Mouse (Mus musculus) macrophage (primary cell): ENCODE data around the gene Hoxb7. TPM values are rescaled to one million over a fixed set of nuclear protein-coding genes. Genes with fewer than 3 reads are reported as not detected.

Experiments used
- H3K27ac ChIP-seq: fragments of 350-480 bp; formaldehyde crosslinking; 2 replicates; pipeline ENCODE4 v1.9.0; 2021
- H3K36me3 ChIP-seq: fragments of 350-480 bp; formaldehyde crosslinking; 2 replicates; pipeline ENCODE4 v1.9.0; 2021; ENCODE audit errors: inconsistent target
- H3K4me3 ChIP-seq: fragments of 350-480 bp; formaldehyde crosslinking; 2 replicates; pipeline ENCODE4 v1.9.0; 2021; ENCODE audit errors: inconsistent target
- H3K79me2 ChIP-seq: fragments of 350-480 bp; formaldehyde crosslinking; 2 replicates; pipeline ENCODE4 v1.9.0; 2021; ENCODE audit errors: inconsistent target
- WGBS: methylation state at CpG from one replicate; pipeline ENCODE4 v1.1.7; 2026; ENCODE audit warnings: inconsistent platforms; ENCODE audit not compliant: missing documents; 5-methylcytosine and 5-hydroxymethylcytosine counted together
- polyA plus RNA-seq: library from polyadenylated mRNA; stranded (reverse); fragments of 250-400 nt; gene quantifications from 3 replicates; pipeline ENCODE4 v1.2.4, GENCODE M21; 2018; ENCODE audit warnings: inconsistent platforms

Gene Hoxb7
- polyA plus RNA-seq, 1 experiment from 2014 or later, result not detected

DNA sequence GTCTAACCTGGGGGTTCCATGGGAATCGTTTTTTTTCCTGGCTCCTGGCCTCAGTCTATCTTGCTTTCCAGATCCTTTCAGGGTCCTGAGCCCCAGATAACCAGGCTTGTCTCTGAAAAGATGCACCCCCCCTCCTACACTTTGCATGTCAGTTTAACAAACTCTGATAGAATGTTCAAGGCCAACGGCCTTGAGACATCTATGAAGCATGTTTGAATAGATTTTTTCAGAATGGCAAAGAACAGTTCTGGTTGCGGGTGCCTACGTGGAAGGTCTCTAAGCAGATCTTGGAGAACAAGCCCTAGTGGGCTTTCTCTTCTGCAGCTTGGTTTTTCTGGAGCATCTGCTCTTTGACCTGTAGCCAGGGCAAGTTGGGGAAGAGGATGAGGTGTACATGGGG lies 22.3 kb downstream of the Hoxb7 start:
- H3K27ac ChIP-seq, result no peak overlapping the region
- 73% methylated on average over 4 of the region's 4 CpGs for WGBS
- no peaks in the 10 kb centered on the region for H3K79me2 ChIP-seq
- H3K36me3 ChIP-seq, result no peaks in the 10 kb centered on the region
- H3K4me3 ChIP-seq, result no peak overlapping the region

DNA sequence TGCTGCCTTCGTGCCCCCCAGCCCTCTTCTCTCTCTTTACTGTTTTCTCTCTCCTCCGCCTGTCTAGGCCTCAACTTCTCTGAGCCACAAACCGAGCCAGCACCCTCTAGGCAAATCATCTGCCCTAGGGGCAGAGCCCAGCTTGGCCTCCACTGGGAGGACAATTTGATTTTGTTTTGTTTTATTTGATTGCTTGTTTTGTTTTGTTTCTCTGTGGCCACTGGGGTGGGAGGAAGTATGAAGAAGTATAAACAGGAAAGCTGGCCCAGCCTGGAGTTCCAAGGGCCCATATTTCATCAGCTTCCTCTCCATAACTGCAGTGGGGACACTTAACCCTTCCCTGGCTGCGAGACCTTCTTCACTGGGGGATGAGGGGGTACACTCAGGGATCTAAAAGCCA lies 22.9 kb downstream of the Hoxb7 start:
- no peak overlapping the region for H3K4me3 ChIP-seq
- WGBS, result 41% methylated on average over 4 of the region's 4 CpGs
- no peaks in the 10 kb centered on the region for H3K79me2 ChIP-seq
- H3K27ac ChIP-seq, result no peak overlapping the region
- H3K36me3 ChIP-seq, result no peaks in the 10 kb centered on the region

DNA sequence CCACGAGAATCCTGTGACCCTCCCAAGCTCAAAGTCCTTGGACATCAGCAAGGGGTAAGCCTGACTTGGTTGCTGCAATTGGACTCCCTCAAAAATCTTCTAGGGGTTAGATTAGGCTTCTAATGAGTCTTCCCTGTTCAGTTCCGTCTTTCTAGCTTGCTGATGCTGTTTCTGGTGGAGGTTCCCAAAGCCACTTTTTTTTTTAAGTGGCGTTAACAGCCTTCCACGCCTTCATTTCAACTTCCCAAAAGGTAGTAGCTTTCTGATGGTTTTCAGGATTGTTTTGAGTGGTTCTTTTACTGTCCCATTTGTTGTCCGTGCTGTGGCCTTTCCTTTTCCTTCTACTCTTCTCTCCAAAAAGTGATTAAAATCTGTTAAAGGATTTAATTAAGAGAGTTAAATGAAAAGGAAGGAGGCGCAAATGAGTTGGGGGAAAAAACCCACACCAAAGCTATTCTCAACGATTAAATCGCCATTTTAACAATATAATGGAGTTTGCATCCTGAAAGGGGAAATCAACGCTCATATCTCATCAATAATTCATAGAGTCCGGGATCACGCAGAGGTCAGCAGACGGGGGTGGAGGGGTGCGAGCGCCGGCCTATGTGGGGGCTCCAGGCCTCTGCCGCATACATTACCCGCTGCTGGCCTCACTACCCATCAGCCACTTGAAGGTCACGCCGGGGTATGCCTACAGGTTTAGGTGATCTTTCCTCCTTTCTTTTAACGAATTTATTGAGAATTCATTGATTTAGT lies 23.9 kb downstream of the Hoxb7 start:
- WGBS, result 40% methylated on average over 20 of the region's 20 CpGs
- H3K36me3 ChIP-seq, result no peaks in the 10 kb centered on the region
- no peak overlapping the region for H3K27ac ChIP-seq
- H3K79me2 ChIP-seq, result no peaks in the 10 kb centered on the region; the same call in 1 of the 2 replicates
- no peak overlapping the region for H3K4me3 ChIP-seq

- Histone ChIP-seq H3K79me2 (peaks cover 1% of the 10 kb centered on the region; the same call in 1 of the 2 replicates), H3K36me3 (no peaks in the 10 kb centered on the region), H3K4me3 (peak overlapping the region; percentile 27), H3K27ac (no peak overlapping the region)
- WGBS, result 14% methylated on average over 6 of the region's 6 CpGs
Measured at GRCm38 (mm10) chr11:96311097-96311496, 24.7 kb downstream of the Hoxb7 start.

GRCm38 (mm10) chr11:96311520-96312417 lies 25.3 kb downstream of the Hoxb7 start:
- WGBS, result 11% methylated on average over 30 of the region's 31 CpGs
- Histone ChIP-seq H3K4me3 (peak overlapping the region; percentile 27), H3K79me2 (peaks cover 8% of the 10 kb centered on the region; the same call in 1 of the 2 replicates), H3K36me3 (no peaks in the 10 kb centered on the region), H3K27ac (no peak overlapping the region)

- 93% methylated on average over 2 of the region's 2 CpGs for WGBS
- Histone ChIP-seq H3K36me3 (no peaks in the 10 kb centered on the region), H3K4me3 (no peak overlapping the region), H3K79me2 (peaks cover 13% of the 10 kb centered on the region; the same call in 1 of the 2 replicates), H3K27ac (no peak overlapping the region)
Measured at GRCm38 (mm10) chr11:96313134-96313533, 26.7 kb downstream of the Hoxb7 start.

DNA sequence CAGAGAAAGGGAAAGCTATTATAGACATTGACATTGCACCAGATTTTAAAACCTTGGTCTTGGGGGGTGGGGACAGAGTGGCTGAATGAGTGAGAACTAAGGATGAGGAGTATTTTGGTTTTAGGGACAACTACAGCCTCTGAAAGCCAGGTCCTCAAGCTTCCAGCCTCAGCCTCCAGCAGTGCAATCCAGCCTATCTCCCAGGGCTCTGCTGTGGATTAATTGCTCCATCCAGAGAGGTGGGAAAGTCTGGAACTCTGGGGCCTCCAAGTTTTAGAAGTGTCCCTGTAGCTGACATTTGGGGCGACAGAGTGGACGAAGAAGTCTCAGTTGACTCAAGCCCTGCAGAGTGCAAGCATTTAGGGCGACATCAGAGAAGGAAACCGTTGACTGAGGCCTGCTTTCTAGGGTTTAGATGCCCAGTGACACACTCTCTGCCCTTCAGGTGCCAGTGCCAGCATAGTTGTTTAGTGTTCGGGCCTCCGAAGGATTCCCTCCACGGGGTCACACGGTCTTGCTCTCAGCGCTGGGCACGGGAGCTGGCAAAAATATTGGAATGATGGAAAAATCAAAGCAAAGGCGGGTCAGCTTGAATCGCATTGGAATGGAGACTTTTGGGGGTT lies 27.5 kb downstream of the Hoxb7 start:
- H3K4me3 ChIP-seq, result no peak overlapping the region
- WGBS, result 57% methylated on average over 12 of the region's 12 CpGs
- no peaks in the 10 kb centered on the region for H3K36me3 ChIP-seq
- H3K79me2 ChIP-seq, result peaks cover 14% of the 10 kb centered on the region; the same call in 1 of the 2 replicates
- H3K27ac ChIP-seq, result no peak overlapping the region

DNA sequence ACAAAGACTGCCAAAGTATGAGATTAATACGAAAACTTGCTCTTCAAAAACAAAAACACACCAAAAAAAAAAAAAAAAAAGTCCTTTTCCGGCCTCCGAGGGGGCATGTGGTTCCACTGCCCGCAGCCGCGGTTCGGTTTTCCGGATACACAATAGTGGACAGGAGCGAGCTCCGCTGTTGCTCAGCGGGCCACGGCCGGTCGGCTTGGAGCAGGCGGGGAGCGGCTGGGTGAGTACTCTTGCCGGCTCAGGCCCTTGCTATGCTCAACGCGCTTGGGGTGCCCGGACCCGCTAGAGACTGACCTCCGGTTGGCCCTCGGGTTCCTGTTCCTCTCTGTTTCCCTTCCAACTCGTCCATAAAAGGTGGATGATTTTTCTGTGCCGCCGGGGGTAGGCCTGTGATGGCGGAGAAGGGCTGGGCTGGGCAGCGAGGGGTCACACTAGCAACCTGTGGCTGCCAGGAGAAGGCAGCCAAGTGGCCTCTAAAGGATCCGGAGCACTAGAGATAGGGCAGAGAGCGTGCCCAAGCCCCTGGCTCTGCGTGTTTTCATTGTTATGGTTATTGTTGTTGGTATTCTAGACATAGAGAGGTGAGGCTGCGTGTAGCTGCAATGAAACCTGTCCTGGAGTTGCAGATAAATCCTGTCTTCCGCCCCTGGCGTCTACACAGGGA lies 28.4 kb downstream of the Hoxb7 start:
- 9% methylated on average over 33 of the region's 34 CpGs for WGBS
- no peak overlapping the region for H3K27ac ChIP-seq
- peak overlapping the region; percentile 34 for H3K4me3 ChIP-seq
- H3K36me3 ChIP-seq, result no peaks in the 10 kb centered on the region
- peaks cover 14% of the 10 kb centered on the region; the same call in 1 of the 2 replicates for H3K79me2 ChIP-seq

GRCm38 (mm10) chr11:96315344-96315681 lies 28.9 kb downstream of the Hoxb7 start:
- Histone ChIP-seq H3K4me3 (peak overlapping the region; percentile 34), H3K36me3 (no peaks in the 10 kb centered on the region), H3K27ac (no peak overlapping the region), H3K79me2 (peaks cover 14% of the 10 kb centered on the region; the same call in 1 of the 2 replicates)
- WGBS, result 46% methylated on average over 5 of the region's 5 CpGs

DNA sequence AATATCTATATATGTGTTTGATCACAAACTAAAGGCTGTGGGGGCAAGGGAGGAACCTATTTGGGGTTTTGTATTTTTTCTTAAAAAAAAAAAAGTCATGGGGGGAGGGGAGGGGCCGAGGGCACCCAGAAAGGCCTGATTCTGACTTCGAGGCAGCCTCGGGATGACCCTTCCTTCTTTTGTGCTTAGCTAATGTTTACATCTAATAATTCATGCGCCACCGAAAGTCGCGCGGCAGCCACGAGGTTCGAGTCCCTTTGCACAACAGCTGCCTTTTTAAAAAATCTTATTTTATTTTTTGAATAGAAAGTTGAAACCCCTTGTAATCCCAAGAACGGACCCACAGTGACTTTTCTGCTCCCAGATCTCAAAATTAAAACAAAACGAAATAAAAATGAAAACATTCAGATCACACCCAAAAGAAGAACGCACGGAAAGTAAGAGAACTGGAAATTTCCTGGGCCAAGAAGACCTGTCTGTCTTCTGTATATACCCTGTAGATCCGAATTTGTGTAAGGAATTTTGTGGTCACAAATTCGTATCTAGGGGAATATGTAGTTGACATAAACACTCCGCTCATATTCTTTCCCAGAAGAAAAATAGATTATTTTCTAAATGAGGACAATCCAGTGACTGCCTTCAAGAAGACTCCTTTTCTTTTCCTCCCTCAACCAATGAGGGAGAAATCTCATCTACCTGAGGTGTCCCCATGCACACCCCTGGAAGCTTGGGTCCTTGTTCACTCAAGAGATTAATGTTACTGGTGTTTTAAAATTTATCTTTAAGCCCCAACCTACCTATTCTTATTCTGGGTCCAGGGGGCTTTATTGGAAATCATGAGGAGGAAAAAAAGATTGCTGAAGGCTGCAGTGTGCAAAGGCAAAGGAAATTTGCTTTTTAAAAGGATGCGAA lies 30.5 kb downstream of the Hoxb7 start:
- Histone ChIP-seq H3K4me3 (no peak overlapping the region), H3K79me2 (peaks cover 14% of the 10 kb centered on the region; the same call in 1 of the 2 replicates)
- WGBS, result 82% methylated on average over 18 of the region's 18 CpGs

DNA sequence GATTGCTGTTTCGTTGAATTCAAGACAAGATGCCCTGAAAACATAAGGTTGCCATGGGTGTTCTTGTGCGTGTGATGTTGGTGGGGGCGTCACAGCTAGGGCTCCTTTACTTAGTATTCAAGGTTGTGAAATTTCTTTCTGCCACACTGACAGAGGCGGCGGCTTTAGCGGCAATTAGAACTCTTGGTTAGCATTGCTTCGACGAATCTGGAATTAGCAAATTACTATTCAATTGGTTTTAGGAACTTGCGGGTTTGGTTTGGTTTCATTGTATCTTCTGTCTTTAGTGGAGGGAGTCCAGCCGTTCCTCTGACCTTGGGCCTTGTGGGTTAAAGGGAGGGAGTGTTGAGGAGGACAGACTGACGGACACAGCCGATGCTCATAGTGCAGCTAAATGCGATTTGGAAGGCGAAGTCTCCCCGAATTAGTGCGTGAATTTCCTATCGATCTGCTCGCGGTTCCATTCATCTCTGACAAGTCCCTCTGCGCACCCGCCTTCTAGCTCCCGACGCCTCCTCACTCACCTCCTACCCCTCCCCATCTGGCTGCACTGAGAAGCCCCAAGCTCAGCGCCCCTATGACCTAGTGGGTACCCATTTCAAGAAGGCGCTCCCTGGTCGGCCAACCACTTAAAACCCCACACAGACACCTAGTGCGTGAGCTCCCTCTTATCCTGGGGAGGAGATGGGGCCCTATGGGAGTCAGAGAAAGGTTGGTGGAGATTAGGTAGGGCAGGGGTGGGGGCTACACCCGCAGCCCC lies 31.4 kb downstream of the Hoxb7 start, which contains the start of gene Hoxb4:
Gene Hoxb4, plus strand, starts transcription at position 660 of the 760 bp plus-strand sequence.
- WGBS, result 31% methylated on average over 28 of the region's 28 CpGs
- peak within 1 kb of the TSS; percentile 81 for H3K4me3 ChIP-seq
- H3K27ac ChIP-seq, result peak within 1 kb of the TSS; percentile 69
- H3K36me3 ChIP-seq, result no peaks in the 10 kb centered on the region
- peaks cover 14% of the 10 kb centered on the region; the same call in 1 of the 2 replicates for H3K79me2 ChIP-seq

More for the DNA sequence above, 30.5 kb downstream of the Hoxb7 start:
- Histone ChIP-seq H3K36me3 (no peaks in the 10 kb centered on the region), H3K27ac (no peak overlapping the region)

GRCm38 (mm10) chr11:96318368-96319070 lies 32.1 kb downstream of the Hoxb7 start:
- under 1% methylated on average over 30 of the region's 45 CpGs for WGBS
- H3K27ac ChIP-seq, result peak overlapping the region; percentile 69
- H3K4me3 ChIP-seq, result peak overlapping the region; percentile 81
- peaks cover 14% of the 10 kb centered on the region; the same call in 1 of the 2 replicates for H3K79me2 ChIP-seq
- no peaks in the 10 kb centered on the region for H3K36me3 ChIP-seq
